ENCODE assay signal across 16 mouse cellular contexts in the genomic region with DNA sequence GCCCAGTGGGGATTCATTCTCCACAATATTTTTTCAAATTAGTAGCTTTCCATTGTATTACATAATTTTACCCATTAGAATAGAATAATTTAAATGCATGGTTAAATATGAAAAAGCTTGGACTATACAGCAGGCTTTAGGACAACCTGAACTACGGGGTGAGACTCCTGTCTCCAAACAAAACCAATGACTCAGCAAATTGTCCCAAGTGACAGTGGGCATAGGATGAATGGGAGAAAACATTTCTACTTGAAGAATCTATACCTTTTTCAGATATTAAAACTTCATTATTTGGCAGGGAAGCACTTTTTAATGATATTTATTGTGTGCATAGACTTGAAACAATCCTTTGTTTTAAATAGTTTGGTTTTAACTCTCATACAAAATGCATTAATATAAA.
"Had no signal": no experiment of that assay in that cellular context is flagged by ENCODE, and none has a peak within 500 bp of the region (broad histone marks: within the 10 kb centered on the region; RNA-seq: fewer than 3 reads in every experiment).

No protein-coding gene starts in this region.

- H3K9me3 ChIP-seq: neural tube, embryonic 13.5 days; neural tube, embryonic 15.5 days; stomach, embryonic 15.5 days had no signal

- H3K9ac ChIP-seq: neural tube, embryonic 13.5 days; neural tube, embryonic 15.5 days; stomach, embryonic 15.5 days had no signal

- H3K4me1 ChIP-seq: neural tube, embryonic 13.5 days; neural tube, embryonic 15.5 days; stomach, embryonic 15.5 days had no signal

- H3K27me3 ChIP-seq: neural tube, embryonic 13.5 days; neural tube, embryonic 15.5 days; stomach, embryonic 15.5 days had no signal

- H3K4me2 ChIP-seq: neural tube, embryonic 13.5 days; neural tube, embryonic 15.5 days; stomach, embryonic 15.5 days had no signal

- H3K4me3 ChIP-seq: neural tube, embryonic 13.5 days; neural tube, embryonic 15.5 days; stomach, embryonic 15.5 days had no signal

- H3K27ac ChIP-seq: neural tube, embryonic 13.5 days; neural tube, embryonic 15.5 days; stomach, embryonic 15.5 days; stomach, postnatal 0 days had no signal

- H3K36me3 ChIP-seq: neural tube, embryonic 13.5 days; neural tube, embryonic 15.5 days; stomach, embryonic 15.5 days had no signal

- DNase-seq: retina, postnatal 1 day; right cerebral cortex, adult 18-20 months; right cerebral cortex, postnatal 14 days; right cerebral cortex, postnatal 25 days; right cerebral cortex, postnatal 4 days; spleen, adult 18-20 months; thymus, adult 18-20 months; thymus, adult 2 months; thymus, postnatal 14 days; thymus, postnatal 25 days; thymus, postnatal 36 days; thymus, postnatal 4 days had no signal
